19 mouse cellular contexts compared by ENCODE assay signal in genomic region chr5:22986771-22987170, GRCm38 (mm10).
"Had no signal": no experiment of that assay in that cellular context is flagged by ENCODE, and none has a peak within 500 bp of the region (broad histone marks: within the 10 kb centered on the region; RNA-seq: fewer than 3 reads in every experiment).

No protein-coding gene starts in this region.

- ATAC-seq: midbrain, embryonic 16.5 days had no signal

- H3K27ac ChIP-seq: midbrain, embryonic 10.5 days; midbrain, embryonic 12.5 days; neural tube, embryonic 13.5 days; neural tube, embryonic 15.5 days; stomach, embryonic 15.5 days; stomach, postnatal 0 days had no signal

- H3K4me1 ChIP-seq: midbrain, embryonic 10.5 days; midbrain, embryonic 12.5 days; neural tube, embryonic 13.5 days; neural tube, embryonic 15.5 days; stomach, embryonic 15.5 days had no signal

- H3K4me3 ChIP-seq: midbrain, embryonic 10.5 days; midbrain, embryonic 12.5 days; myocyte; neural tube, embryonic 13.5 days; neural tube, embryonic 15.5 days; stomach, embryonic 15.5 days had no signal

- DNase-seq: lung, adult 18-20 months; lung, embryonic 14.5 days; lung, postnatal 10 days; lung, postnatal 4 days; midbrain, embryonic 14.5 days; right cerebral cortex, adult 18-20 months; right cerebral cortex, postnatal 25 days; right cerebral cortex, postnatal 4 days; thymus, adult 2 months; thymus, postnatal 25 days; thymus, postnatal 4 days had no signal

- H3K36me3 ChIP-seq: midbrain, embryonic 10.5 days; midbrain, embryonic 12.5 days; neural tube, embryonic 13.5 days; neural tube, embryonic 15.5 days; stomach, embryonic 15.5 days had no signal

- H3K9ac ChIP-seq: lung, embryonic 14.5 days; midbrain, embryonic 12.5 days; neural tube, embryonic 13.5 days; neural tube, embryonic 15.5 days; stomach, embryonic 15.5 days had no signal

- H3K4me2 ChIP-seq: lung, embryonic 14.5 days; midbrain, embryonic 12.5 days; neural tube, embryonic 13.5 days; neural tube, embryonic 15.5 days; stomach, embryonic 15.5 days had no signal

- H3K9me3 ChIP-seq: midbrain, embryonic 10.5 days; midbrain, embryonic 12.5 days; neural tube, embryonic 13.5 days; neural tube, embryonic 15.5 days; stomach, embryonic 15.5 days had no signal

- H3K27me3 ChIP-seq: midbrain, embryonic 12.5 days; neural tube, embryonic 13.5 days; neural tube, embryonic 15.5 days; stomach, embryonic 15.5 days had no signal
